Mouse (Mus musculus): ENCODE measurements around the gene Gm5105. TPM values are rescaled to one million over a fixed set of nuclear protein-coding genes. Genes with fewer than 3 reads are reported as not detected.
A peak's percentile ranks its signal among the peaks of the same experiment; 100 is the strongest.

The Gm5105 gene
- total and polyA plus RNA-seq, 2 experiments from 2014 or later = 0.11 TPM; not detected in 1

DNA sequence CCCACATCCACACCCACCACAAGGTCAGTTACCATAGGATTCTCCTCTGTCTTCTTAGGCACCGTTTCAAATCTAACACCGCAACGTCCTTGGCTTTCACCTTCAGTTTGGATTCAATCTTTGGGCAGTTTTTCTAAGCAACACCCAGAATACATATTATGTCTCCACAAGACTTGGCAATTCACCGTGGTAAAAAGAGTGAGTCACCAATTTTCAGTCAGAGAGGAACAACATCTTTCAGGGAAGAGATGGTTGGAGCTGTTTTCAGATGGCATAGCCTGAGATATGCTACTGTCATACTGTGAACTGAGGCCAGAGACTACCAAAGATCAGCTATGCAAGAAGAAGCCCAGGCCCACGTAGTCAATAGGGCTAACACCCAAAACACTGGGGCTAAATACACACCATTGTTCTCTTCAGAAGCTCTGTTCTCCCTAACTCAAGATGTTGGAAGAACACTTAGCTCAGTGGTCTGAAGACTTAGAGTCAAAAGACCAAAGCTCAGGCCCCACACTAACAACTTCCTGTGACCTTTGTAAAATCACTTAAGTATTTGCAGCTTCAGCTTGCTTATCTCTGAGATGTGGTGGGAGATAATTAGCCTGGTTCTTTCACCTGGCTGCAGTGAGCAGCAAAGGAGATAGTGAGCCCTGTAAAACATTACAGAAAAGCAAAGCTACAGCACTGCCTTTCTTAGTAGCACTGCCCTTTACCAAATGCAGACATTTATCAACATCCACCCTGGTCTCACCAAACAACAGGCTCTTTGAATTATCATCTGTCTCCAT, 39.4 kb downstream of the Gm5105 start:
- DNase-seq (ENCODE audit: low spot score) (no peak), ATAC-seq (ENCODE audit: low FRiP score) (no peak)
- TF ChIP-seq CTCF (IDR thresholded peaks at IDR 0.05) = no peak
- Histone ChIP-seq H3K36me3 (ENCODE audit: insufficient read depth, low read length) (no peaks in the 10 kb centered on the region), H3K4me3 (ENCODE audit: low read depth, low read length) (no peak overlapping the region), H3K9ac (replicated peaks; ENCODE audit: low read length, poor library complexity, severe bottlenecking) (no peak overlapping the region), H3K9me3 (ENCODE audit: low read length) (no peaks in the 10 kb centered on the region), H3K27ac (ENCODE audit: low read depth, low read length) (no peak overlapping the region), H3K27me3 (ENCODE audit: insufficient read depth, low read length) (no peaks in the 10 kb centered on the region), H3K4me2 (ENCODE audit: low read depth, low read length, poor library complexity, severe bottlenecking) (no peak overlapping the region), H3K4me1 (ENCODE audit: insufficient read depth, low read length) (no peaks in the 10 kb centered on the region)
- 82% methylated on average over 5 of the region's 5 CpGs for WGBS

DNA sequence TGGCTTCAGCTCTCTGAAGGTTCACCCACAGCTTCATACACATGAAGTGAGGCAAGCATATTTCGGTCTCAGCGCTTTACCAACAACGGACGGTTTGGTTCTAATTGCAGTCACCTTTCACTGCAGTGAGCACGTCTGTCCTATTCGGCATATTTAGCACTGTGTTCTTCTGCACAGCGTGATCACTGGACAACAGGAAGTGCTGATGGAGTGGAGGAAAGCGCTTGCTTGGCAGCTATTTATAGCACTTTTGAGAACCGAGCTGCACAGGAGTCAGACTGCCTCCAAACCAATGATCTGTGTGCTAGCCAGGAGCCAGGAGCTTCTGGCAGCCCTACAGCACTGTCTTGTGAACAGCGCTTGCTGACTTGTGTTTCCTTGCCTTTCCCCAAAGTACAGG, 40.9 kb downstream of the Gm5105 start:
- no peak for TF ChIP-seq CTCF (IDR thresholded peaks at IDR 0.05)
- no peak overlapping the region for H3K9ac ChIP-seq (replicated peaks; ENCODE audit: low read length, poor library complexity, severe bottlenecking)
- H3K4me3 ChIP-seq (ENCODE audit: low read depth, low read length) = no peak overlapping the region
- no peaks in the 10 kb centered on the region for H3K36me3 ChIP-seq (ENCODE audit: insufficient read depth, low read length)
- H3K4me1 ChIP-seq (ENCODE audit: insufficient read depth, low read length) = no peaks in the 10 kb centered on the region
- ATAC-seq (ENCODE audit: low FRiP score) (no peak), DNase-seq (ENCODE audit: low spot score) (peak; percentile 63)
- WGBS = 80% methylated on average over 10 of the region's 10 CpGs
- H3K9me3 ChIP-seq (ENCODE audit: low read length) = no peaks in the 10 kb centered on the region
- H3K27ac ChIP-seq (ENCODE audit: low read depth, low read length) = no peak overlapping the region
- H3K27me3 ChIP-seq (ENCODE audit: insufficient read depth, low read length) = no peaks in the 10 kb centered on the region
- no peak overlapping the region for H3K4me2 ChIP-seq (ENCODE audit: low read depth, low read length, poor library complexity, severe bottlenecking)

DNA sequence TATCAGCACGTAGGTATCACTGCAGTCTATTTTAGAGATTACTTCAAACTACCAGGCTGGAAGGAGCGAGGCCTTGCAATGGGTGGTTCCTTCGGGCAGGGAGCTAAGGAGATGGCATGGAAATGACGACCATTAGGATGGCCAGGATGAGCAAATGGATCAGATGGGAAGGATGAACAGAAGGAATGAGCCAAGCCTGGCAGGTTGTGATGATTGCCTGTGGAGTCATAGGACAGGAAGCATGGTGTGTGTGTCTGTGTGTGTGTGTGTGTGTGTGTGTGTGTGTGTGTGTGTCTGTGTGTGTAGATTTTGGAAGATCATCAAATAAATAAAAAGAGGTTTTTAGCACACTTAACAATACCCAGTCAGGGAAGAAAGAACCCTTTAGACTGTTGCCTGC, 44.5 kb downstream of the Gm5105 start:
- ATAC-seq (ENCODE audit: low FRiP score) (no peak), DNase-seq (ENCODE audit: low spot score) (no peak)
- no peak for TF ChIP-seq CTCF (IDR thresholded peaks at IDR 0.05)
- Histone ChIP-seq H3K36me3 (ENCODE audit: insufficient read depth, low read length) (no peaks in the 10 kb centered on the region), H3K27ac (ENCODE audit: low read depth, low read length) (no peak overlapping the region), H3K27me3 (ENCODE audit: insufficient read depth, low read length) (no peaks in the 10 kb centered on the region), H3K9me3 (ENCODE audit: low read length) (0 out of 2 replicates have a peak, but pooled peaks cover 4% of the 10 kb centered on the region), H3K4me3 (ENCODE audit: low read depth, low read length) (no peak overlapping the region), H3K4me1 (ENCODE audit: insufficient read depth, low read length) (no peaks in the 10 kb centered on the region), H3K4me2 (ENCODE audit: low read depth, low read length, poor library complexity, severe bottlenecking) (no peak overlapping the region), H3K9ac (replicated peaks; ENCODE audit: low read length, poor library complexity, severe bottlenecking) (no peak overlapping the region)
- WGBS = 72% methylated on average over 4 of the region's 4 CpGs

DNA sequence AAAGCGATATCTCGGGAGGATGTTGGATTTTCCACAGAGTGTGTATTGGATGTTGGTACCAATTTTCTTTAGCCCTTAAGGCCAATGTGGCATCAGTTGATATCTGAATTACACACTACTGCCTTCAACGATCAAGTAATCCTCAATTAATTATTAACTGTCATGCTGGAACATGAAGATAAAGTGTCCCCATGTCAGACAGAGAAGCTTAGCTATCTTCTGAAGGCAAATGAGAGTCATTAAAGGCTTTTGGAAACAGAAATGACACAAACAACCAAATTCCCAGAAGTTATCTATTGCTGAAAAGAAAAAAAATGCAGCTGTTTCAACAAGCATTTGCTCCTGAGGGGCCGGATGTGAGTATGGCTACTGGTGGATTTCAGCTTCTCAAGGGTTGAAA, 45.2 kb downstream of the Gm5105 start:
- no peak overlapping the region for H3K4me3 ChIP-seq (ENCODE audit: low read depth, low read length)
- no peaks in the 10 kb centered on the region for H3K27me3 ChIP-seq (ENCODE audit: insufficient read depth, low read length)
- H3K27ac ChIP-seq (ENCODE audit: low read depth, low read length) = no peak overlapping the region
- H3K9ac ChIP-seq (replicated peaks; ENCODE audit: low read length, poor library complexity, severe bottlenecking) = no peak overlapping the region
- DNase-seq (ENCODE audit: low spot score) (no peak), ATAC-seq (ENCODE audit: low FRiP score) (no peak)
- 59% methylated on average over 4 of the region's 4 CpGs for WGBS
- H3K9me3 ChIP-seq (ENCODE audit: low read length) = 0 out of 2 replicates have a peak, but pooled peaks cover 4% of the 10 kb centered on the region
- no peaks in the 10 kb centered on the region for H3K4me1 ChIP-seq (ENCODE audit: insufficient read depth, low read length)
- H3K36me3 ChIP-seq (ENCODE audit: insufficient read depth, low read length) = no peaks in the 10 kb centered on the region
- no peak overlapping the region for H3K4me2 ChIP-seq (ENCODE audit: low read depth, low read length, poor library complexity, severe bottlenecking)
- TF ChIP-seq CTCF (IDR thresholded peaks at IDR 0.05) = no peak

DNA sequence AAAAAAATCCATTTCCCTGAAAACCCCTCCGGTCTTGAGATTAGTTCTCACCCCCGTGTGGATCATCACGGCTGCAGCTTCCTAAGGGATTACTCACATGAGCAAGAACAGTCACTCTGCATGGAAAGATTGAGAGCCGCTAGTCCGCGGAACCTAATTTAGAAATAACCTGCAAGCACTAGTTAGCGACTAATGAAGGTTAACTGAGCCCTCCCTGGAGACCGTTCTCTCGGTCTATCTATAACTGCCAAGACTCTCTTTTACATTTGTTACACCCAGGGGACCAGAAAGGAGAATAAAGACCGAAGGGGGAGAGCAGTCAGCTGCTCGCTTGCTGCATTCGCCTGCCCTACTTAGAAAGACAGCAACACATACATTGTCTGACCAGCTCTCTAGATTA, 50.4 kb downstream of the Gm5105 start:
- no peak for TF ChIP-seq CTCF (IDR thresholded peaks at IDR 0.05)
- Histone ChIP-seq H3K4me1 (ENCODE audit: insufficient read depth, low read length) (no peaks in the 10 kb centered on the region), H3K27me3 (ENCODE audit: insufficient read depth, low read length) (no peaks in the 10 kb centered on the region), H3K4me3 (ENCODE audit: low read depth, low read length) (peak overlapping the region; percentile 8; the same call in 1 of the 2 replicates), H3K9ac (replicated peaks; ENCODE audit: low read length, poor library complexity, severe bottlenecking) (no peak overlapping the region; the same call in 1 of the 2 replicates), H3K36me3 (ENCODE audit: insufficient read depth, low read length) (no peaks in the 10 kb centered on the region), H3K4me2 (ENCODE audit: low read depth, low read length, poor library complexity, severe bottlenecking) (peak overlapping the region; percentile 28), H3K9me3 (ENCODE audit: low read length) (0 out of 2 replicates have a peak, but pooled peaks cover 4% of the 10 kb centered on the region), H3K27ac (ENCODE audit: low read depth, low read length) (peak overlapping the region; percentile 34; the same call in 1 of the 2 replicates)
- DNase-seq (ENCODE audit: low spot score) (peak; percentile 70), ATAC-seq (ENCODE audit: low FRiP score) (peak; percentile 34; the same call in 1 of the 2 replicates)
- 45% methylated on average over 12 of the region's 12 CpGs for WGBS

DNA sequence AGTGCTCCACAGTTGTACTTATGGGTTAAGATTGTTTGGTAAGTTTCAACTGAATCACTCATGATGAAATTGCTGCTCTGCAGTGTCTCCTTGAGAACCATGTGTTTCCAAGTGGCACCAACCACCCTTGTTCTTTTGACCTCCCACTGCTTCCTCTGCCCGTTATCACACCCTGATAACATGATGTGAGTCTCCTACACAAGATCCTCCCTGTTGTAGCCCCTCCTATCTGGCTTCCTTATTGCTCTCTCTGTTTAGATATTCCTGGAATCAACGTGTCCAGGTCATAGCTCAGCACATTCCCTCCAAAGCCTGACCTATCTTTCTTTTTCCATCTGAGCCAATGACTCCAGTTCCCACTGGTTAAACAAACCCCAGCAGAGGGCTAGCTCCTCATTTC, 52.5 kb downstream of the Gm5105 start:
- Histone ChIP-seq H3K27ac (ENCODE audit: low read depth, low read length) (no peak overlapping the region), H3K36me3 (ENCODE audit: insufficient read depth, low read length) (no peaks in the 10 kb centered on the region), H3K9ac (replicated peaks; ENCODE audit: low read length, poor library complexity, severe bottlenecking) (no peak overlapping the region), H3K4me2 (ENCODE audit: low read depth, low read length, poor library complexity, severe bottlenecking) (no peak overlapping the region), H3K27me3 (ENCODE audit: insufficient read depth, low read length) (no peaks in the 10 kb centered on the region), H3K9me3 (ENCODE audit: low read length) (0 out of 2 replicates have a peak, but pooled peaks cover 4% of the 10 kb centered on the region), H3K4me3 (ENCODE audit: low read depth, low read length) (no peak overlapping the region), H3K4me1 (ENCODE audit: insufficient read depth, low read length) (no peaks in the 10 kb centered on the region)
- ATAC-seq (ENCODE audit: low FRiP score) (no peak), DNase-seq (ENCODE audit: low spot score) (no peak)
- TF ChIP-seq CTCF (IDR thresholded peaks at IDR 0.05) = no peak
- WGBS = 92% methylated on average over 2 of the region's 2 CpGs

Measured in midbrain, postnatal 0 days (tissue).